Mouse (Mus musculus): ENCODE data around the gene Cnpy1. TPM values are rescaled to one million over a fixed set of nuclear protein-coding genes. Genes with fewer than 3 reads are reported as not detected.

Gene Cnpy1
- polyA plus RNA-seq, 1 experiment from 2014 or later, result not detected

DNA sequence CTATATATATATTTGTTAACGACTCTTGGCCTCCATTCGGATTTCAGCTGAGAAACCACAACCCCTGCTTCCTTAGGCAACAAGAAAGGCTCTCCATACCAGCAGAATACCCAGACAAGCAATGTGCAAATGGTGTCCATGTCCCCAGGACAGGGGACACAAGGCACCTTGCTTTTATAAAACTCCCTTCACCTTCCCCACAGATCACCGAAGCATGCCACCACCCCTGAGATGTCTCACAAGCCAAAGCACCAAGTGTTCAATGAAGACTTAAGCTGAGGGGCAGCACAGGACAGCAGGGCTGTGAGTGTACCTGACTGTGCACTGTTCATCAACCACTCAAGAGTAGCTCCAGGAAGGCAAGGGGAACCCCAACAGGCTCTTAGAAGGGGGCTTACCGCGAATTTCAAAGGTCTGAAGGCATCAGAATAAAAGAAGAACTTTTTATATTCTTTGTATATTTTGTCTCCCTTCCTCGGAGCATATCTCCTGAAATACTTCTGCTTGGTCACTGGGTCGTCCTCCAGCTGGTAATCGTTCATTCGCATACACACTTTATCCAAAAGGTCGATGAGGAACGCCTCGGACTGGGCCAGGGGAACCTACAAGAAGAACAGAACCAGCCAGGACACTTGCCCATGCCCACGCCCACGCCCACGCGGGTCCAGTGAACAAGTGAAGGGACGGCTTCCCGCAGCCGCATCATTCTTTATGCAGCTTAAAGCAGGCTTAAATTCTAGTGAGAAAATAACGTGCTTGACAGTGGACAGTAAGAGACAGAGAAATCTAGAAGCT lies 36.7 kb downstream of the Cnpy1 start:
- no peak overlapping the region; the same call in 1 of the 2 replicates for H3K4me2 ChIP-seq
- no peaks in the 10 kb centered on the region for H3K36me3 ChIP-seq (ENCODE audit: control insufficient read depth, insufficient read depth, low read length)
- no peak for ATAC-seq (replicated peaks; ENCODE audit: insufficient number of reproducible peaks, low FRiP score, low TSS enrichment)
- H3K9me3 ChIP-seq (replicated peaks; ENCODE audit: control insufficient read depth, low read length), result no peaks in the 10 kb centered on the region
- no peak overlapping the region for H3K9ac ChIP-seq (ENCODE audit: low read depth, low read length)
- 11% methylated on average over 20 of the region's 20 CpGs for WGBS (ENCODE audit: insufficient replicate concordance)
- peaks cover 80% of the 10 kb centered on the region for H3K27me3 ChIP-seq (ENCODE audit: control insufficient read depth, insufficient read depth, low read length)
- H3K27ac ChIP-seq (ENCODE audit: low read depth, low read length), result no peak overlapping the region
- peaks cover 3% of the 10 kb centered on the region for H3K4me1 ChIP-seq (ENCODE audit: control insufficient read depth, insufficient read depth, low read length)
- H3K4me3 ChIP-seq (ENCODE audit: low read depth, low read length), result no peak overlapping the region

DNA sequence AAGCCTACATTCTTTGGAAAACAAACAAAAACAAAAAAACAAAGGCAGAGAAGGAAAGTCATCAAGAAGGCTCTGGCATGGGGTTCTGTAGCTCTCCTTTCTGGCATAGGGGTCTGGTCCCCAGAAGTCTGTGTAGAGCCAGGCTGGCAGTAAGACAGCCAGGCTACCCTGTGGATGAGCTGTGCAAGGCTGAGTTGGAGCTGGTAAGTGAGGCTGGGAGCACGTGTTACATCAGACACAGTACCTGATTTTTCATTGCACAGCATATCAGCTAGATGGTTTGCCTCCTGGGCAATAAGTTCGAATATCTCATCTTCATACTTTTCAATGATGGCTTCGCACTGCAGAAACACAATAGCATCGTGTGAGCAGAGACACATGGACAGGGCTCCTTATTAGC lies 38.6 kb downstream of the Cnpy1 start:
- Histone ChIP-seq H3K4me3 (ENCODE audit: low read depth, low read length) (no peak overlapping the region), H3K9ac (ENCODE audit: low read depth, low read length) (no peak overlapping the region), H3K36me3 (ENCODE audit: control insufficient read depth, insufficient read depth, low read length) (no peaks in the 10 kb centered on the region), H3K27ac (ENCODE audit: low read depth, low read length) (no peak overlapping the region), H3K27me3 (ENCODE audit: control insufficient read depth, insufficient read depth, low read length) (peaks cover 77% of the 10 kb centered on the region), H3K9me3 (replicated peaks; ENCODE audit: control insufficient read depth, low read length) (no peaks in the 10 kb centered on the region), H3K4me1 (ENCODE audit: control insufficient read depth, insufficient read depth, low read length) (peaks cover 3% of the 10 kb centered on the region), H3K4me2 (no peak overlapping the region)
- ATAC-seq (replicated peaks; ENCODE audit: insufficient number of reproducible peaks, low FRiP score, low TSS enrichment), result no peak
- WGBS (ENCODE audit: insufficient replicate concordance), result 67% methylated on average over 4 of the region's 4 CpGs

DNA sequence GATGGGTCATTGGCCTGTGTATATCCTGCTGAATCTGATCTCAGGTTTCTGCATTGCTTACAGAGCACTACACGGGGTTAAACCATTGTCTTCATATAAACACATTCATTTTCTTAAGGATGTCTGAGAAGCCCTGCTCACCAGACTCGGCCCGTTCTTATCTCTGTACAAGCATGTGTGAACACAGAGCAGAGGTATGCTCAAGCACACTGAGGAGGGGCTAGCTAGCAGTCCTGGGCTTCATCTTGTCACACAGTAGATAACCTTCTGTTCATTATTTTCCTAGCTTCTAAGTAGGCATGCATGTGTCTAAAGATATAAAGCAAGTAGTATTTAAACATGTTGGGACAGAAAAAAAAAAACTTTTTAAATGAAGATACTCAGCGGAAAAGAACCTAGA lies 39.2 kb downstream of the Cnpy1 start:
- Histone ChIP-seq H3K9me3 (replicated peaks; ENCODE audit: control insufficient read depth, low read length) (no peaks in the 10 kb centered on the region), H3K36me3 (ENCODE audit: control insufficient read depth, insufficient read depth, low read length) (no peaks in the 10 kb centered on the region), H3K27me3 (ENCODE audit: control insufficient read depth, insufficient read depth, low read length) (peaks cover 76% of the 10 kb centered on the region), H3K9ac (ENCODE audit: low read depth, low read length) (no peak overlapping the region), H3K4me1 (ENCODE audit: control insufficient read depth, insufficient read depth, low read length) (peaks cover 3% of the 10 kb centered on the region), H3K4me3 (ENCODE audit: low read depth, low read length) (no peak overlapping the region), H3K4me2 (no peak overlapping the region), H3K27ac (ENCODE audit: low read depth, low read length) (no peak overlapping the region)
- WGBS (ENCODE audit: insufficient replicate concordance), result 27% methylated on average over 4 of the region's 4 CpGs
- no peak for ATAC-seq (replicated peaks; ENCODE audit: insufficient number of reproducible peaks, low FRiP score, low TSS enrichment)

DNA sequence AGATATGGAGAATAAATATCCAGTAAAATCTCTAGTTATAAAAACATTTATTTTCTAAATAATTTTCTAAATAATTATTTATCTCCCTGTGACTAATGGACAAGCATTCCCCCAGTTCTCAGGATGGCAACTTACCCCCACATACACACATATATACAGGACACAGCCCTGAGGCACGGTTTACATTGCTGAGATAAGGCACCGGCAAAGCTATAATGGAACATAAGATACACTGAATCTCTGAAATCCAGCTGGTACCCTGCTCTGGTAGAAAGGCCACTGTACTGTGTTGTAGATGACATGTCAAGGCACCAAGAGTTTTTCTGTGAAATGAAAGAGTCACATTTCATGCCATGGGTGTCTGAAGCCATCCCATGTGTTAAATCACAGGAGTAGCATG lies 40.9 kb downstream of the Cnpy1 start:
- ATAC-seq (replicated peaks; ENCODE audit: insufficient number of reproducible peaks, low FRiP score, low TSS enrichment), result no peak
- H3K4me1 ChIP-seq (ENCODE audit: control insufficient read depth, insufficient read depth, low read length), result peaks cover 3% of the 10 kb centered on the region

DNA sequence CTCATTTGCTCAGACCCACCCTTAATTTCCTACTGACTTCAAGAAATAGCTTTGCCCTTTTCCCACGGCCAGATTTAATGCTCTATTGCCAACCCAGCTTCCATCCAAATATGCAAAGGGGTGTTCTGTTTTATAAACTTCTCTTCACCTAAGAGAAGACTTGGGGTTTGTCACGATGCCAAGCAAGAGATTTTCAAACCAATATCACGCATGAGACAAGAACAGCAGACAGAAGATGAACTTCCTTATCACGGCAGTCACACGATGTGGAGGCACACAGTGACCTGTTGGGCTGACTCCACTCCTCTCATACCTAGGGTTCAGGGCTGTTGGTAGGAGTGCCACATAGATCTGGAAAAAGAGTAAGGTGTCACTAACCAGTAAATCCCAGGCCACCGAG lies 42.5 kb downstream of the Cnpy1 start:
- no peak overlapping the region for H3K9ac ChIP-seq (ENCODE audit: low read depth, low read length)
- H3K4me3 ChIP-seq (ENCODE audit: low read depth, low read length), result no peak overlapping the region
- peaks cover 62% of the 10 kb centered on the region for H3K27me3 ChIP-seq (ENCODE audit: control insufficient read depth, insufficient read depth, low read length)
- no peak overlapping the region for H3K27ac ChIP-seq (ENCODE audit: low read depth, low read length)
- no peak for ATAC-seq (replicated peaks; ENCODE audit: insufficient number of reproducible peaks, low FRiP score, low TSS enrichment)
- no peak overlapping the region for H3K4me2 ChIP-seq
- no peaks in the 10 kb centered on the region for H3K9me3 ChIP-seq (replicated peaks; ENCODE audit: control insufficient read depth, low read length)
- peaks cover 3% of the 10 kb centered on the region; the same call in 1 of the 2 replicates for H3K4me1 ChIP-seq (ENCODE audit: control insufficient read depth, insufficient read depth, low read length)
- WGBS (ENCODE audit: insufficient replicate concordance), result 63% methylated on average over 6 of the region's 6 CpGs
- H3K36me3 ChIP-seq (ENCODE audit: control insufficient read depth, insufficient read depth, low read length), result no peaks in the 10 kb centered on the region

More for the DNA sequence above, 40.9 kb downstream of the Cnpy1 start:
- Histone ChIP-seq H3K36me3 (ENCODE audit: control insufficient read depth, insufficient read depth, low read length) (no peaks in the 10 kb centered on the region), H3K4me3 (ENCODE audit: low read depth, low read length) (no peak overlapping the region), H3K9me3 (replicated peaks; ENCODE audit: control insufficient read depth, low read length) (no peaks in the 10 kb centered on the region), H3K4me2 (no peak overlapping the region), H3K27ac (ENCODE audit: low read depth, low read length) (no peak overlapping the region), H3K9ac (ENCODE audit: low read depth, low read length) (no peak overlapping the region), H3K27me3 (ENCODE audit: control insufficient read depth, insufficient read depth, low read length) (peaks cover 69% of the 10 kb centered on the region)
- WGBS (ENCODE audit: insufficient replicate concordance), result 46% methylated on average over 2 of the region's 2 CpGs

DNA sequence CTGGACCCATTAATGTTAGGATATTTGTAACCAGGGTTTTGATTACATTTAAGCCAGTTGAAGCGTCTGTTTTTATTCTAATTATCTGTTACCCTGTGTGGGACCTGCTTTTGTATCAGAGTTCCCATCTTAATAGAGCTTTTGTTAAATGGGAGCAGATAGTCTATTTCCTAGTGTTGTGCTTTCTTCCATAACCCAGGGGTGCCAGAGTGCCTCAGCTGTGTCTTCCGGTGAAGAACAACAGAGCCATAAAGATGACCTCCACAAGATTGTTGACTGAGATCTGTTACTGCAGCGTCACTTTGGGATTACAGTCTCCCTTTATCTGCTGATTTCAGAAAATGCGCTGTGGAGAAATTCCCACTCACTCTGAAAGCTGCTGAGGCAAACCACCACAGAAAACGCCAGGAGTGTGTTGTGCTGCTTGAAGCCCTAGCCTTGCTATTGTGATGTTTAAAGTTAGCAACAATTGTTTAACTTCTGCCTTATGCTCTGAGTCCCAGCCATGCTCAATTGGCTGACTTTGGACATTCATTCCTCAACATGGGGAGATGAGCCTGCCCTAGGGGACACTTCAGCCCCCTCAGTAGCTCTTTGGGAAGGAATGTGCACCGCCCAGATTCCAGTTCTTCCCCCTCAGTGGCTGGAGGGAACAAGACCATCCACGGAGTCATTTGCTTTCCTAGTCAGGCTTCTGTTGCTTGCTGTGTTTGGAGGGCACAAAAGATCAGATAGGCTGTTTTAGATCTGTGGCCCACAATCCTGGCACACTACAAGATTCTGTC lies 46.3 kb downstream of the Cnpy1 start:
- ATAC-seq (replicated peaks; ENCODE audit: insufficient number of reproducible peaks, low FRiP score, low TSS enrichment), result no peak
- 43% methylated on average over 7 of the region's 7 CpGs for WGBS (ENCODE audit: insufficient replicate concordance)
- Histone ChIP-seq H3K9me3 (replicated peaks; ENCODE audit: control insufficient read depth, low read length) (no peaks in the 10 kb centered on the region), H3K27me3 (ENCODE audit: control insufficient read depth, insufficient read depth, low read length) (peaks cover 50% of the 10 kb centered on the region), H3K4me2 (no peak overlapping the region), H3K36me3 (ENCODE audit: control insufficient read depth, insufficient read depth, low read length) (no peaks in the 10 kb centered on the region), H3K27ac (ENCODE audit: low read depth, low read length) (no peak overlapping the region), H3K4me1 (ENCODE audit: control insufficient read depth, insufficient read depth, low read length) (no peaks in the 10 kb centered on the region), H3K4me3 (ENCODE audit: low read depth, low read length) (no peak overlapping the region), H3K9ac (ENCODE audit: low read depth, low read length) (no peak overlapping the region)

DNA sequence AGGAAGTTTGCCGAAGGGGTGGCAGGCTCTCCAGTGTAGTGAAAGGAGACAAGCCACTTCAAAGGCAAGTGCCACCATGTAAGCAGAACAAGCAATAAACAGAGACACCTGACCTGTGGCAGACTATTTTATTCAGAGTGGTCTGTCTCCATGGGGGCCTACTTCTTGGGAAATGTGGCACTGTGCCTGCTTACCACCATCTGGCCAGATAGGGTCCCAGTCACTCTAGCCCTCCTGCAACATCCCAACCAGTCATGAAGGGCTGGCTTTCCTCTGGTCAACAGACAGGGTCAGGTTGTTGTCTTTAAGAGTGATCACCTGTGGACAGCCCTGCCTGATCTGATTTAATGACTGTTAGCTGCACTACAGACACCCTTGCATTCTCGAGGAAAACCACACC lies 50.1 kb downstream of the Cnpy1 start:
- Histone ChIP-seq H3K36me3 (ENCODE audit: control insufficient read depth, insufficient read depth, low read length) (no peaks in the 10 kb centered on the region), H3K27ac (ENCODE audit: low read depth, low read length) (no peak overlapping the region), H3K9me3 (replicated peaks; ENCODE audit: control insufficient read depth, low read length) (no peaks in the 10 kb centered on the region), H3K9ac (ENCODE audit: low read depth, low read length) (no peak overlapping the region), H3K4me2 (no peak overlapping the region), H3K27me3 (ENCODE audit: control insufficient read depth, insufficient read depth, low read length) (peaks cover 52% of the 10 kb centered on the region), H3K4me1 (ENCODE audit: control insufficient read depth, insufficient read depth, low read length) (no peaks in the 10 kb centered on the region), H3K4me3 (ENCODE audit: low read depth, low read length) (no peak overlapping the region)
- WGBS (ENCODE audit: insufficient replicate concordance), result 55% methylated on average over 2 of the region's 2 CpGs
- no peak for ATAC-seq (replicated peaks; ENCODE audit: insufficient number of reproducible peaks, low FRiP score, low TSS enrichment)

DNA sequence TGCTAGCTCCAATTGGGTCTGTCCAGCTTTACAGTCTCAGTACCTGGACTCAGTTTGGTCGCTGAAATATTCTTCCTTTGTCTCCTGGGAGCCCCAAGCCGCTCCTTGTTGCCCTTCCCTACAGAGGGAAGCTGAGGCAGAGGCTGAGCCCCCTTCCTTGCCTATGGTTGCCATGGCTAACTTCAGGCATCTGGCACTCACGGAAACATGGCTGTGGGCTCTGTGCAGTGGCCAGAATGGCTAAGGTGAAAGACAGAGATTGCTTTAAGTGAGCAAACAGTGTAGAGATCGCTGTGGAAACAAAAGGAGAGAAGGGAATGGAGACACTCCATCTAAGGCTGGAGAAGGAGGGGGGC lies 53.5 kb downstream of the Cnpy1 start:
- H3K4me3 ChIP-seq (ENCODE audit: low read depth, low read length), result no peak overlapping the region
- no peaks in the 10 kb centered on the region for H3K4me1 ChIP-seq (ENCODE audit: control insufficient read depth, insufficient read depth, low read length)
- no peak overlapping the region for H3K9ac ChIP-seq (ENCODE audit: low read depth, low read length)
- H3K27ac ChIP-seq (ENCODE audit: low read depth, low read length), result no peak overlapping the region
- no peak for ATAC-seq (replicated peaks; ENCODE audit: insufficient number of reproducible peaks, low FRiP score, low TSS enrichment)
- 54% methylated on average over 4 of the region's 4 CpGs for WGBS (ENCODE audit: insufficient replicate concordance)
- H3K9me3 ChIP-seq (replicated peaks; ENCODE audit: control insufficient read depth, low read length), result no peaks in the 10 kb centered on the region
- no peaks in the 10 kb centered on the region for H3K36me3 ChIP-seq (ENCODE audit: control insufficient read depth, insufficient read depth, low read length)
- H3K4me2 ChIP-seq, result no peak overlapping the region
- peaks cover 49% of the 10 kb centered on the region for H3K27me3 ChIP-seq (ENCODE audit: control insufficient read depth, insufficient read depth, low read length)

Measured in heart, embryonic 11.5 days (tissue).